Mouse (Mus musculus) naive thymus-derived CD4-positive, alpha-beta T cell, adult 2 months (primary cell): ENCODE measurements at regions not wholly inside any gene's neighbourhood (a gene's known extent, or its start where the extent isn't known, plus 50 kb on each side); places are given as distances from the start of the nearest gene placed in this dataset.

Experiments
- DNase-seq: peaks from one replicate; pipeline ENCODE4 v3.0.0-alpha.2; 2011; ENCODE audit warnings: low read depth

DNA sequence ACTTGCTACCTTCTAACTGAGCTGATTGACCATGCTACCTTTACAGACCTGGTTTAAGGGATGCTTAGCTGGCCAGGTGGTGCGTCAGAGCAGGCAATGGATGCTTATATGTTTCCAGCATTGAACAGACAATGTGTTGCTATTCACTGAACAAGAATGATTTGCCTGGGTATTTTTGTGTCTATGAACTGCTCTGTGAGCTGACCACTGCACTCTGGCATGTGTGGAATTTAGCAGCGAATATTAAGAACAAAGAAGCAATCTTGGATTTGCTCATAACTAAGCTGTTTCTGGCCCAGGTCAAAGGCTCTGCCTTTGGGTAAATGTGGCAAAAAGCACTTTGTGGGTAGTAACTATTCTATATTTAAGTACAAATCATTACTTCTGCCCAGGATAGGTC, 58.3 kb upstream of the Ccdc39 start:
- DNase-seq = no peak

DNA sequence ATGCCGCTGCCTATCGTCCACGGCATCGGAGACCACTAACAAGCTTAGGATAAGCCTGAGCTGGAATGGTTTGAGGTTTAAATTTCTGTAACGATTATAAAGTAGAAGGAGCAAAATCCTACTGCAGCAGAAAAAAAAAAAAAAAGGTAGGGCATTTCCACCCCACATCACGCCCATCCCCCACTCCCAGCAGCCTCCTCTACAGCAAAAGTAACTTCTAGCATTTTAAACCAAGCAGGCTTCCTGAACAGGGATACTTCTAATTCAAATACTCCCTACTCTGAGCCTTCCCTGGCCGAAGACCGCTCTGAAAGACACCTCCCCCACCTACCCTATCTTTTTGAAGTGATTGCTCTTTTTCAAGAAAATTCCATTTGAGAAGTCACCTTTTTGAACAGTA, 59.2 kb upstream of the Ccdc39 start:
- DNase-seq = no peak

- no peak for DNase-seq
These were observed 59.7 kb upstream of the Ccdc39 start for GRCm38 (mm10) chr3:33903816-33904215.

GRCm38 (mm10) chr3:33904854-33905678, 61.0 kb upstream of the Ccdc39 start:
- no peak for DNase-seq

DNA sequence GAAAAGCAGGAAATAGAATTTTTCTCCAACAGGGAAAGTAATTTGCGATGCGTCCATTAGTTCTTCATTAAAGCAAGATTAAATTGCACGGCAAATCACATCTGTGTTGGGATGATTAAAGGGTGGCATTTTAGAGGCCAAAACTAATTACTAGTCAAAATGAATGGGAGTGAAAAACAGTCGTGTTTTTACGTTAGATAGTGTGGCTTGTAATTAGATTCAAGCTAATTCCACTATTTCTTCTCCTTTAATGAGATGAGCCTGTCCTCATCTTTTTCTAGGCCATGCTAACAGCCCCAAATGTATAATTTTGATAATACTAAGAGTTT, 61.5 kb upstream of the Ccdc39 start:
- no peak for DNase-seq

DNA sequence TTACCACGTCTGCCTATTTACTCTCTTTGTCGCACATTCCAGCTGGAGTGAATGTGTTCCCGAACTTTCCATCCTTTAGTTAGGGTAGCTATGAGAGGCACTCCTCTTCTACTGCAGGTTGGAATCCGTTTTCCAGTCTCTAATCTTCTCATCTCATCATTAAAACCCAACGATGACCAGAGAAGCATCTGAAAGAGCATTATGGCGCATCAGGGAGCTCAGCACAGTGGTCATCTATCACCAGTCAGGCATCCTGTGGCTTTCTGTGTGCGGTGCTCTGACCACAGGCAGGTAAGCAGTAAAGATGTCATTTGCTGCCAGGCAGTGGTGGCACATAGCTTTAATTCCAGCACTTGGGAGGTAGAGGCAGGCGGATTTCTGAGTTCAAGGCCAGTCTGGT, 63.0 kb upstream of the Ccdc39 start:
- DNase-seq = no peak

- DNase-seq = no peak
These were observed 67.4 kb upstream of the Ccdc39 start for GRCm38 (mm10) chr3:33911559-33911958.

GRCm38 (mm10) chr3:33913470-33913869, 69.4 kb upstream of the Ccdc39 start:
- DNase-seq = no peak

- no peak for DNase-seq
These were observed 70.3 kb upstream of the Ccdc39 start for GRCm38 (mm10) chr3:33914386-33914785.

DNA sequence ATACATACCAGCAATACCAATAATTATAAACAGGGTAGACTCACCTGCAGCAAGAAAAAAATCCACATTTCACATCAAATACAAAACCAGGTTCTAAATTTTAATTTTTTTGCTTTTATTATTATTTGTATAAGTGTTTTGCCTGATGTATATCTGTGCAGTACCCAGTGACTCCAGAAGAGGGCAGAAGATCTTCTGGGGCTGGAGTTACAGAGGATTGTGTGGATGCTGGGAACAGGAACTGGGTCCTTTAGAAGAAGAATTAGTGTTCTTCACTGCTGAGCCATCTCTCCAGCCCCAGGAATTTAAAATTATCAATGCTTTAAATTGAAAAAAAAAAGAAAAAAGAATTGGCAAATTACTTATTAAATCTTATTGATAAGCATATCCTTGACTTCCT, 71.7 kb upstream of the Ccdc39 start:
- no peak for DNase-seq

- no peak for DNase-seq
These were observed 72.2 kb upstream of the Ccdc39 start for GRCm38 (mm10) chr3:33916318-33916717.

GRCm38 (mm10) chr3:33916818-33917217, 72.7 kb upstream of the Ccdc39 start:
- DNase-seq = no peak

DNA sequence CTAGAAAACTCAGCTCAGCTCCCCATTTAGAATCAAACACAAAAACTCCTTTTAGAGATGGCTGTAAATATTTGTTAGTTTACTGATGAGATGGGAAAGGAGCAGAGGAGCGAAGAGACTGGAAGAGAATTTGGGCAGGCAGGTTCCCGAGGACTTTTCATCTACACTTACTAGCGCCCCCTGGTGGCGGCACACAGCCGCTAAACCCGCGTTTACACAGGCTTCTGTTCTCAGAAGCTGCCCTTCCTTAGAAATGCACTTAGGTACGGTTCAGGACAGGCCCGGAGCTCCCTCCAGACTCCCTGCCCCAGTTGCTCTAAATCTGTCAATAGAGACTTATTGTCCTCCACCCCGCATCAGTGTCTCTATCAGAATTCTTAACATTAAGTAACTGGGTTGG, 74.7 kb upstream of the Ccdc39 start:
- DNase-seq = peak; percentile 55

GRCm38 (mm10) chr3:33925072-33925471, 81.0 kb upstream of the Ccdc39 start:
- no peak for DNase-seq

GRCm38 (mm10) chr3:33955064-33955463, 64.7 kb upstream of the Fxr1 start:
- DNase-seq = no peak

DNA sequence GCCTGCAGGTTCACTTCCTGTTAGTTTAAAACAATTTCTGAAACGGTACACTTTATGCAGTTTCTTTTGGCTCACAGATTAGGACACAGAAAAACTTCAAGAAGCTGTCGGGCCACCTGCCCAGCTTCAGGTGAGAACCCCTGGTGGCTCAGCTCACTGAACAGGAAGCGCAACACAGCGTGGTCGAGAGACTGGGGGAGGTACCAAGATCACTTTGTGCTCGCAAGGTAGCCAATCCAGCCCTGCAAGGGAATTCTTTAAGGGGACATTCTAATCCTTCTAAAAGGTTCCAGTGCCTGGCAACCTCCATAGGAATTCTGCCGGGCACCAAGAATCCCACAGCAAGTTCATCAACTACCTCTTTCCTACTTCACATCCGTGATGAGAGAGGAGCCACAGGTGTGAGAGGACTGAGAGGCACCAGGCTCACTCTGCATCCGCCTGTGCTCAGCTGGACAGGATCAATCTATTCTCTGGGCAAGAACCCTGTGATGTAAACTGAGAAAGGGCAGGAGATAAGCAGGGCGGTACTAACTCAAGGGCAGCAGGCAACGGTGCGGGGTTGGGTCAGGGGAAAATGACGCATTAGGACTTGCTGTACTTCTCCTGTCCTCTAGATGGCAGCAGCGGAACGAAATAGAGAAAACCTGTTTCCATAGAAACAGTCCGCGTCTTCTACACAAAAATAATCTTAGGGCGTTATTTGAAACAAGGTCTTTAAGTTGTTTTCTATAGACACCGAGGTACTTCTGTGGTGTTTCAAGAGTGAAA, 63.7 kb upstream of the Fxr1 start:
- peak; percentile 88 for DNase-seq

GRCm38 (mm10) chr3:33956625-33957023, 63.1 kb upstream of the Fxr1 start:
- DNase-seq = no peak

DNA sequence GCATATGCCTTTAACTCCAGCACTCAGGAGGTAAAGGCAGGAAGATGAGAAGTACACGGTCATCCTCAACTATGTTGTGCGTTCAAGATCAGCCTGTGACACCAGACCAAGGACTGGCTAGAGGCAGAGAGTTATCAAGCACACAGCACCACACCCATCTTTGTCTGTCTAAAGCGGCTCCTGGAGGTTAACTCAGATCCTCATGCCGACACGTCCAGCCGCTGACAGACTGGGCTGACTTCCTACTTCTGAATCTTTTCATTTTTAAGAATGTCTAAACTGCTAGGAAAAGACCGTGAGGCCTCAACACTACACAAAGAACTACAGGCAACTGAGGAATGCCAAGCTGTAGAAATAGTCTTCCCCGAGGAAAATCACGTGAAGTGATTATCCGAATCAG, 62.1 kb upstream of the Fxr1 start:
- no peak for DNase-seq

DNA sequence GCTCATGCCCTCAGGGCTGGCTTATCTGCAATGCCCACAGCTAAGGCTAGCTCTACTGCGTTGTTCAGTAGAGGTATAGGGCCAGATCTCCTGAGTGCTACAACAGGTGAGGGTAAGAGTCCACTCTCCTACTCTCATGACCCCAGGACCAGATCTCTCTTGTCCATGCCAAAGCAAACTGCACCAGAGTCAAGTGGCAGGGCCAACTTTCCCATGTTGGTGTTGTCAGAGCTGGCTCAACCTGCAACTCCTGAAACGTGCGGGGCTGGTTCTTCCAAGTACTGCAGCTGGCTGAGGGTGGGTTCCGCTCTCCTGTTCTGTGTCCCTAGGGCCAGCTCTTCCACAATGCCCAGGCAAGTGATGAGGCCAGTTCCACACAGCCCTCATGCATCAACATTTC, 61.5 kb upstream of the Fxr1 start:
- DNase-seq = no peak

- DNase-seq = no peak
These were observed 59.5 kb upstream of the Fxr1 start for GRCm38 (mm10) chr3:33960211-33960610.

DNA sequence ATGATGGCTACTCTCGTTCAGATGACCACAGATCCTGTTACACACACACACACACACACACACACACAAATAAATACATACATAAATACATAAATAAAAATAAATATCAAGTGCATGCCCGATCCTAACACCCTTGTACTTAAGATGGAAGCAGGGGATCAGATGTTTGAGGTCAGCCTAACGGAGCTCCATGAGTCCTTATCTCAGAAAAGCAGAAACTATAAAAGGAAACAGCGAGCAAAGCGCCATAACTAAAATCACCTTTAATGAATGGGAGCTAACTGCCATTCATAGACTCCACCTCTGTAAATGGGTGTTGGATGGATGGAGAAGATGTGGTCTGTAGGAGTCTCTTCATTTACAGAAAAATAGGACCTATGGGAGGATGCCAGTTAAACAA, 56.8 kb upstream of the Fxr1 start:
- DNase-seq = no peak

GRCm38 (mm10) chr3:33967184-33967583, 52.6 kb upstream of the Fxr1 start:
- no peak for DNase-seq
